ENCODE assay signal across 7 mouse cellular contexts in genomic region chr9:55150279-55150726, GRCm38 (mm10). TPM values are rescaled to one million over a fixed set of nuclear protein-coding genes. Genes with fewer than 3 reads are reported as not detected.
A peak's percentile ranks its signal among the peaks of the same experiment; 100 is the strongest.
DNase-seq lines count a peak whose midpoint lies in the region; ATAC-seq and TF ChIP-seq lines count a peak whose summit lies in the region.

No protein-coding gene starts in this region.

- H3K27me3 ChIP-seq in forebrain, embryonic 11.5 days (ENCODE audit: control insufficient read depth, insufficient read depth, low read length) = no peaks in the 10 kb centered on the region
- no peaks in the 10 kb centered on the region for H3K27me3 ChIP-seq in limb, embryonic 11.5 days (ENCODE audit: control insufficient read depth, insufficient read depth, low read length)
- H3K27me3 ChIP-seq in midbrain, embryonic 13.5 days = 0 out of 2 replicates have a peak, but pooled peaks cover 3% of the 10 kb centered on the region

- peak overlapping the region; percentile 91 for H3K27ac ChIP-seq in layer of hippocampus, adult 2 months
- peak overlapping the region; percentile 64; the same call in 1 of the 2 replicates for H3K27ac ChIP-seq in brown adipose tissue, adult 24 weeks (replicated peaks; ENCODE audit: low read depth, low read length)
- H3K27ac ChIP-seq in forebrain, embryonic 11.5 days (ENCODE audit: low read depth, low read length) = peak overlapping the region; percentile 78; the same call in 1 of the 2 replicates
- no peak overlapping the region for H3K27ac ChIP-seq in limb, embryonic 11.5 days (replicated peaks; ENCODE audit: low read depth, low read length)
- H3K27ac ChIP-seq in midbrain, embryonic 13.5 days = peak overlapping the region; percentile 88; the same call in 1 of the 2 replicates

- 2% methylated on average over 13 of the region's 13 CpGs for WGBS in forebrain, embryonic 11.5 days
- WGBS in limb, embryonic 11.5 days = 3% methylated on average over 13 of the region's 13 CpGs
- 2% methylated on average over 13 of the region's 13 CpGs for WGBS in midbrain, embryonic 13.5 days

- peaks cover 9% of the 10 kb centered on the region for H3K4me1 ChIP-seq in brown adipose tissue, adult 24 weeks (ENCODE audit: control insufficient read depth, insufficient read depth, insufficient read length, low read length)
- H3K4me1 ChIP-seq in forebrain, embryonic 11.5 days (replicated peaks; ENCODE audit: control insufficient read depth, insufficient read depth, low read length) = peaks cover 7% of the 10 kb centered on the region; the same call in 1 of the 2 replicates
- 0 out of 2 replicates have a peak, but pooled peaks cover 2% of the 10 kb centered on the region for H3K4me1 ChIP-seq in limb, embryonic 11.5 days (ENCODE audit: control insufficient read depth, insufficient read depth, low read length)
- peaks cover 28% of the 10 kb centered on the region for H3K4me1 ChIP-seq in midbrain, embryonic 13.5 days (replicated peaks)

- peak in 1 of 2 experiments; percentile 19 for DNase-seq in layer of hippocampus, adult 2 months (ENCODE audit: low spot score in 2 of 2)
- DNase-seq in layer of hippocampus, adult 9-10 months (ENCODE audit: low spot score) = no peak
- peak; percentile 58 for DNase-seq in forebrain, embryonic 11.5 days (ENCODE audit: low spot score)
- no peak for DNase-seq in limb, embryonic 11.5 days (ENCODE audit: low spot score)
- DNase-seq in ovary, postnatal 36 days (ENCODE audit: low spot score) = no peak

- H3K9ac ChIP-seq in forebrain, embryonic 11.5 days (ENCODE audit: low read length) = peak overlapping the region; percentile 91
- H3K9ac ChIP-seq in limb, embryonic 11.5 days (ENCODE audit: low read length) = peak overlapping the region; percentile 91
- H3K9ac ChIP-seq in midbrain, embryonic 13.5 days (replicated peaks) = peak overlapping the region; percentile 96

- H3K4me2 ChIP-seq in forebrain, embryonic 11.5 days (ENCODE audit: low read depth, low read length, severe bottlenecking) = peak overlapping the region; percentile 85
- H3K4me2 ChIP-seq in limb, embryonic 11.5 days (ENCODE audit: low read depth, severe bottlenecking) = peak overlapping the region; percentile 82
- H3K4me2 ChIP-seq in midbrain, embryonic 13.5 days (replicated peaks) = peak overlapping the region; percentile 89

- no peak for TF ChIP-seq CTCF in layer of hippocampus, adult 2 months (conservative IDR thresholded peaks at IDR 0.05)

- H3K9me3 ChIP-seq in forebrain, embryonic 11.5 days (ENCODE audit: control insufficient read depth, low read length) = no peaks in the 10 kb centered on the region
- no peaks in the 10 kb centered on the region for H3K9me3 ChIP-seq in limb, embryonic 11.5 days (ENCODE audit: control insufficient read depth, low read length)
- H3K9me3 ChIP-seq in midbrain, embryonic 13.5 days = no peaks in the 10 kb centered on the region

- no peak for ATAC-seq in forebrain, embryonic 11.5 days (replicated peaks; ENCODE audit: low FRiP score)
- ATAC-seq in limb, embryonic 11.5 days (ENCODE audit: insufficient number of reproducible peaks, low FRiP score, low TSS enrichment, low read depth) = no peak
- ATAC-seq in midbrain, embryonic 13.5 days = no peak

- H3K36me3 ChIP-seq in forebrain, embryonic 11.5 days (ENCODE audit: control insufficient read depth, insufficient read depth, low read length) = no peaks in the 10 kb centered on the region
- no peaks in the 10 kb centered on the region for H3K36me3 ChIP-seq in limb, embryonic 11.5 days (ENCODE audit: control insufficient read depth, insufficient read depth, low read length)
- no peaks in the 10 kb centered on the region for H3K36me3 ChIP-seq in midbrain, embryonic 13.5 days

- peak overlapping the region; percentile 88 for H3K4me3 ChIP-seq in layer of hippocampus, adult 2 months
- H3K4me3 ChIP-seq in brown adipose tissue, adult 24 weeks (ENCODE audit: insufficient read depth, low read depth, low read length) = peak overlapping the region; percentile 100
- H3K4me3 ChIP-seq in forebrain, embryonic 11.5 days (ENCODE audit: low read depth, low read length) = peak overlapping the region; percentile 81
- peak overlapping the region; percentile 86 for H3K4me3 ChIP-seq in limb, embryonic 11.5 days (ENCODE audit: low read depth, low read length)
- H3K4me3 ChIP-seq in midbrain, embryonic 13.5 days (replicated peaks) = peak overlapping the region; percentile 96

RNA-seq across cellular contexts. Expression of gene Ube2q2, which starts 1.6 kb away (rescaled TPM):
- 10 to 100 TPM; 58.0 to 65.8 TPM for total RNA-seq in layer of hippocampus, adult 2 months (2021)
- polyA plus RNA-seq in brown adipose tissue, adult 24 weeks (2012; ENCODE audit: insufficient read depth, insufficient read length, missing spikeins) = 43.9 and 50.8 TPM in 2 replicates
- 46.1 and 49.4 TPM in 2 replicates for polyA plus RNA-seq in forebrain, embryonic 11.5 days (2014; fragmentation: Nextera tagmentation; extraction: Ambion mirVana)
- polyA plus RNA-seq in limb, embryonic 11.5 days (2014; fragmentation: Nextera tagmentation; extraction: Ambion mirVana) = 40.2 and 40.3 TPM in 2 replicates
- 32.2 and 38.7 TPM in 2 replicates for polyA plus RNA-seq in midbrain, embryonic 13.5 days (2015; fragmentation: Nextera tagmentation; extraction: Ambion mirVana)

RNA-seq across cellular contexts. Expression of gene Fbxo22, which starts 58.4 kb away (rescaled TPM):
- total RNA-seq in layer of hippocampus, adult 2 months (2021) = 10 to 100 TPM; 31.0 to 36.0 TPM
- 19.0 and 21.6 TPM in 2 replicates for polyA plus RNA-seq in brown adipose tissue, adult 24 weeks (2012; ENCODE audit: insufficient read depth, insufficient read length, missing spikeins)
- polyA plus RNA-seq in forebrain, embryonic 11.5 days (2014; fragmentation: Nextera tagmentation; extraction: Ambion mirVana) = 87.5 and 87.8 TPM in 2 replicates
- polyA plus RNA-seq in limb, embryonic 11.5 days (2014; fragmentation: Nextera tagmentation; extraction: Ambion mirVana) = 73.6 and 74.7 TPM in 2 replicates
- 87.8 and 89.2 TPM in 2 replicates for polyA plus RNA-seq in midbrain, embryonic 13.5 days (2015; fragmentation: Nextera tagmentation; extraction: Ambion mirVana)
